In genomic region chr5:52112191-52112760, GRCm38 (mm10) we compare ENCODE assay signal across 8 mouse cellular contexts.
DNase-seq lines count a peak whose midpoint lies in the region; ATAC-seq lines count a peak whose summit lies in the region.

No protein-coding gene starts in this region.

- H3K4me2 ChIP-seq in forebrain, embryonic 13.5 days = peak overlapping the region; percentile 100
- peak overlapping the region; percentile 98 for H3K4me2 ChIP-seq in limb, embryonic 15.5 days

- H3K9ac ChIP-seq in forebrain, embryonic 13.5 days = peak overlapping the region; percentile 78
- no peak overlapping the region for H3K9ac ChIP-seq in limb, embryonic 15.5 days

- peak; percentile 13 to 18 for DNase-seq in kidney, postnatal 4 days
- no peak for DNase-seq in kidney, postnatal 14 days
- DNase-seq in retina, postnatal 1 day = peak; percentile 22
- DNase-seq in natural killer cell, adult 2 months (ENCODE audit: low spot score in 2 of 2) = no peak
- DNase-seq in spleen, postnatal 4 days (ENCODE audit: low spot score in 2 of 2) = no peak

- peak overlapping the region; percentile 67 for H3K4me3 ChIP-seq in forebrain, embryonic 13.5 days
- H3K4me3 ChIP-seq in limb, embryonic 15.5 days = peak overlapping the region; percentile 72

- 5% methylated on average over 16 of the region's 16 CpGs for WGBS in forebrain, embryonic 13.5 days
- WGBS in limb, embryonic 15.5 days = 19% methylated on average over 16 of the region's 16 CpGs

- H3K27me3 ChIP-seq in forebrain, embryonic 13.5 days = peaks cover 56% of the 10 kb centered on the region
- peaks cover 83% of the 10 kb centered on the region for H3K27me3 ChIP-seq in limb, embryonic 15.5 days

- H3K36me3 ChIP-seq in forebrain, embryonic 13.5 days (ENCODE audit: poor library complexity, severe bottlenecking) = no peaks in the 10 kb centered on the region
- no peaks in the 10 kb centered on the region for H3K36me3 ChIP-seq in limb, embryonic 15.5 days

- ATAC-seq in forebrain, embryonic 13.5 days = no peak
- no peak for ATAC-seq in limb, embryonic 15.5 days (ENCODE audit: insufficient number of reproducible peaks, low FRiP score, low TSS enrichment, low read depth)
- no peak for ATAC-seq in cerebellum, adult (ENCODE audit: insufficient number of reproducible peaks, low FRiP score, low TSS enrichment)

- H3K27ac ChIP-seq in forebrain, embryonic 13.5 days = no peak overlapping the region
- no peak overlapping the region for H3K27ac ChIP-seq in limb, embryonic 15.5 days

- H3K9me3 ChIP-seq in forebrain, embryonic 13.5 days (replicated peaks) = no peaks in the 10 kb centered on the region
- H3K9me3 ChIP-seq in limb, embryonic 15.5 days = no peaks in the 10 kb centered on the region

- peaks cover 41% of the 10 kb centered on the region for H3K4me1 ChIP-seq in forebrain, embryonic 13.5 days
- peaks cover 45% of the 10 kb centered on the region for H3K4me1 ChIP-seq in limb, embryonic 15.5 days

Comparison
In these comparisons a context has a peak if more than half of its experiments do, and no peak if none do; other contexts are left out.
1. DNase-seq: peak in kidney, postnatal 4 days (2 of 2) and retina, postnatal 1 day (single experiment); none in kidney, postnatal 14 days (single experiment), natural killer cell, adult 2 months (0 of 2) and spleen, postnatal 4 days (0 of 2).